Mouse (Mus musculus) liver, embryonic 11.5 days (tissue): ENCODE measurements around the gene Pacs2. TPM values are rescaled to one million over a fixed set of nuclear protein-coding genes. Genes with fewer than 3 reads are reported as not detected.
A peak's percentile ranks its signal among the peaks of the same experiment; 100 is the strongest.

Experiments used
- ATAC-seq: fragments of 200-750 bp; cut with Nextera tagmentation; replicated peaks from 2 replicates; pipeline ENCODE4 v1.8.0; 2017; ENCODE audit warnings: moderate number of reproducible peaks, mild to moderate bottlenecking, moderate TSS enrichment, moderate library complexity; ENCODE audit not compliant: low FRiP score
- DNase-seq: peaks from one replicate; pipeline ENCODE4 v3.0.0-alpha.2; 2017; ENCODE audit warnings: low spot score
- H3K27ac ChIP-seq: fragments of 300-500 bp; sonication (generic); 2 replicates; pipeline ENCODE4 v1.5.1; 2014; ENCODE audit warnings: mild to moderate bottlenecking, low read depth, low read length, control low read depth
- H3K27me3 ChIP-seq: fragments of 300-500 bp; sonication (generic); replicated peaks from 2 replicates; pipeline ENCODE4 v1.6.1; 2014; ENCODE audit warnings: low read length, mixed read lengths; ENCODE audit not compliant: control insufficient read depth, insufficient read depth
- H3K36me3 ChIP-seq: fragments of 300-500 bp; sonication (generic); 2 replicates; pipeline ENCODE4 v1.6.1; 2014; ENCODE audit warnings: mild to moderate bottlenecking, low read length, moderate library complexity, mixed read lengths; ENCODE audit not compliant: control insufficient read depth, insufficient read depth
- H3K4me1 ChIP-seq: fragments of 300-500 bp; sonication (generic); replicated peaks from 2 replicates; pipeline ENCODE4 v1.6.1; 2014; ENCODE audit warnings: low read length, mixed read lengths; ENCODE audit not compliant: control insufficient read depth, insufficient read depth
- H3K4me2 ChIP-seq: fragments of 300-500 bp; sonication (generic); 2 replicates; pipeline ENCODE4 v1.6.1; 2014; ENCODE audit warnings: mild to moderate bottlenecking, control low read depth, moderate library complexity
- H3K4me3 ChIP-seq: fragments of 300-500 bp; sonication (generic); 2 replicates; pipeline ENCODE4 v1.5.1; 2014; ENCODE audit warnings: low read depth, low read length, control low read depth
- H3K9ac ChIP-seq: fragments of 300-500 bp; sonication (generic); 2 replicates; pipeline ENCODE4 v1.6.1; 2014; ENCODE audit warnings: low read depth, low read length, control low read depth
- H3K9me3 ChIP-seq: fragments of 300-500 bp; sonication (generic); 2 replicates; pipeline ENCODE4 v1.6.1; 2016; ENCODE audit warnings: low read length, inconsistent platforms, mixed read lengths; ENCODE audit not compliant: control insufficient read depth
- WGBS: fragments of 180-500 bp; shearing (Covaris S2); extraction: QIAGEN DNeasy Blood & Tissue Kit; methylation state at CpG from one replicate; pipeline ENCODE4 v1.1.7; 2014; 5-methylcytosine and 5-hydroxymethylcytosine counted together
- polyA plus RNA-seq: library from polyadenylated mRNA; unstranded; fragments of >200 nt; fragmentation: Nextera tagmentation; extraction: Ambion mirVana; gene quantifications from 2 replicates; pipeline ENCODE4 v1.2.1, GENCODE M21; 2014

Gene Pacs2
- polyA plus RNA-seq, 1 experiment from 2014 or later, result 11.9 TPM

DNA sequence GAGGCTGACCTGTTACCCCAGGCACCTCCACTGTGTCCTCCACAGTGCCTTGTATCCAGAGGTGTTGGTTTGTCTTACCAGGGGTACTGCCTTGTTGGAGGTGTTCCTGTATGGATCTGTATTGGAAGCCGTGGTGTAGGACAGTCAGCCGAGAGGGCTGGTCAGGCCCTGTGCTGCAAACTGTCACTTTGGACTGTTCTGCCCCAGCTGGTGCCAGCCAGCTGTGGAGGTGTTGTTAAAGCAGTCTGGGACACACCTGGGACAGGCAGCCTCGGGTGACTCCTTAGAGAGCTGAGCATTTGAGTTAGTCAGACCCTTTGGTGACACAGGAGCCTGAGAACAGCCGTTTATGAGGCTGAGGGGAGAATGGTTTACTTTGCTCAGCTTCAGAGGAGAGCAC lies 15.7 kb downstream of the Pacs2 start:
- H3K36me3 ChIP-seq, result 0 out of 2 replicates have a peak, but pooled peaks cover 4% of the 10 kb centered on the region
- no peak for ATAC-seq
- no peak overlapping the region for H3K4me3 ChIP-seq
- H3K27ac ChIP-seq, result peak overlapping the region; percentile 80
- peaks cover 33% of the 10 kb centered on the region for H3K4me1 ChIP-seq
- 0 out of 2 replicates have a peak overlapping the region, but pooled peaks have one; percentile 37 for H3K9ac ChIP-seq
- H3K4me2 ChIP-seq, result no peak overlapping the region; the same call in 1 of the 2 replicates
- no peaks in the 10 kb centered on the region for H3K9me3 ChIP-seq
- no peaks in the 10 kb centered on the region for H3K27me3 ChIP-seq
- DNase-seq, result no peak
- 60% methylated on average over 4 of the region's 4 CpGs for WGBS

- 46% methylated on average over 9 of the region's 9 CpGs for WGBS
- Histone ChIP-seq H3K9me3 (no peaks in the 10 kb centered on the region), H3K4me1 (peaks cover 33% of the 10 kb centered on the region), H3K36me3 (0 out of 2 replicates have a peak, but pooled peaks cover 4% of the 10 kb centered on the region), H3K4me3 (no peak overlapping the region), H3K9ac (peak overlapping the region; percentile 38), H3K27ac (peak overlapping the region; percentile 80), H3K27me3 (no peaks in the 10 kb centered on the region), H3K4me2 (peak overlapping the region; percentile 49)
- peak; percentile 91 for ATAC-seq
- peak; percentile 51 for DNase-seq
These were observed 16.7 kb downstream of the Pacs2 start for GRCm38 (mm10) chr12:113030993-113031392.

- no peak for DNase-seq
- Histone ChIP-seq H3K4me3 (no peak overlapping the region), H3K4me1 (peaks cover 33% of the 10 kb centered on the region), H3K36me3 (0 out of 2 replicates have a peak, but pooled peaks cover 4% of the 10 kb centered on the region), H3K9ac (peak overlapping the region; percentile 38), H3K4me2 (peak overlapping the region; percentile 49), H3K27ac (peak overlapping the region; percentile 80), H3K9me3 (no peaks in the 10 kb centered on the region), H3K27me3 (no peaks in the 10 kb centered on the region)
- WGBS, result 62% methylated on average over 6 of the region's 6 CpGs
- peak; percentile 22 for ATAC-seq
These were observed 17.1 kb downstream of the Pacs2 start for GRCm38 (mm10) chr12:113031441-113031840.

- Histone ChIP-seq H3K36me3 (0 out of 2 replicates have a peak, but pooled peaks cover 4% of the 10 kb centered on the region), H3K9me3 (no peaks in the 10 kb centered on the region), H3K9ac (no peak overlapping the region), H3K4me2 (no peak overlapping the region), H3K4me3 (no peak overlapping the region), H3K4me1 (peaks cover 40% of the 10 kb centered on the region), H3K27me3 (no peaks in the 10 kb centered on the region), H3K27ac (no peak overlapping the region; the same call in 1 of the 2 replicates)
- 81% methylated on average over 11 of the region's 11 CpGs for WGBS
- DNase-seq (no peak), ATAC-seq (no peak)
These were observed 18.3 kb downstream of the Pacs2 start for GRCm38 (mm10) chr12:113032296-113033250.

- Histone ChIP-seq H3K27ac (no peak overlapping the region), H3K27me3 (no peaks in the 10 kb centered on the region), H3K4me3 (no peak overlapping the region), H3K9ac (no peak overlapping the region), H3K36me3 (no peaks in the 10 kb centered on the region), H3K4me1 (peaks cover 38% of the 10 kb centered on the region), H3K9me3 (no peaks in the 10 kb centered on the region), H3K4me2 (no peak overlapping the region)
- ATAC-seq (no peak), DNase-seq (no peak)
- 70% methylated on average over 2 of the region's 2 CpGs for WGBS
These were observed 20.8 kb downstream of the Pacs2 start for GRCm38 (mm10) chr12:113035093-113035492.

DNA sequence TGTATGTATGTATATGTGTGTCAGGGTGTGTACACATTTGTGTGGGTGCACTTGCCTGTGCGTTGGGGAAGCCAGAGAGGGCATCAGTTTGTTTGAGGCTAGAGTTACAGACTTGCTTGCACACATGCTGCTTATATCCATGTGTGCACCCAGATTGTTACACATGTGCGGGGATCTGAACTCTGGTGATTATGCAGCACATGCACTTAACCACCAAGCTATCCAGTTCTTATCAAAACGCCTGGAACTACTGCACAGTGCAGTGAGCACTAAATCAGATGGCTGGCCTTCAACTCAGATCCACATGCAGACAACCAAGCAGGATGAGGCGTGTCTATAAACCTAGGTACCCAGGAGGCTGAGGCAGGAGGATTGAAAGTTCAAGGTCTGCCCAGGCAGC lies 22.7 kb downstream of the Pacs2 start:
- peak; percentile 75 for ATAC-seq
- Histone ChIP-seq H3K9ac (no peak overlapping the region), H3K27ac (peak overlapping the region; percentile 38; the same call in 1 of the 2 replicates), H3K9me3 (no peaks in the 10 kb centered on the region), H3K4me2 (no peak overlapping the region), H3K4me3 (no peak overlapping the region), H3K4me1 (peaks cover 27% of the 10 kb centered on the region), H3K27me3 (no peaks in the 10 kb centered on the region), H3K36me3 (no peaks in the 10 kb centered on the region)
- DNase-seq, result no peak
- 69% methylated on average over 4 of the region's 4 CpGs for WGBS

- no peak overlapping the region for H3K4me3 ChIP-seq
- ATAC-seq (no peak), DNase-seq (no peak)
- no peaks in the 10 kb centered on the region for H3K9me3 ChIP-seq
- peaks cover 28% of the 10 kb centered on the region for H3K4me1 ChIP-seq
- no peaks in the 10 kb centered on the region for H3K36me3 ChIP-seq
- no peak overlapping the region for H3K9ac ChIP-seq
- no peaks in the 10 kb centered on the region for H3K27me3 ChIP-seq
- 81% methylated on average over 4 of the region's 4 CpGs for WGBS
- no peak overlapping the region for H3K27ac ChIP-seq
- H3K4me2 ChIP-seq, result no peak overlapping the region
These were observed 24.1 kb downstream of the Pacs2 start for GRCm38 (mm10) chr12:113038414-113038813.

- DNase-seq, result no peak
- H3K9me3 ChIP-seq, result no peaks in the 10 kb centered on the region
- no peaks in the 10 kb centered on the region for H3K27me3 ChIP-seq
- H3K27ac ChIP-seq, result peak overlapping the region; percentile 55
- no peak overlapping the region for H3K4me3 ChIP-seq
- peak; percentile 41; the same call in 1 of the 2 replicates for ATAC-seq
- H3K9ac ChIP-seq, result no peak overlapping the region
- peaks cover 24% of the 10 kb centered on the region for H3K4me1 ChIP-seq
- WGBS, result 70% methylated on average over 15 of the region's 15 CpGs
- no peak overlapping the region for H3K4me2 ChIP-seq
- no peaks in the 10 kb centered on the region; the same call in none of the 2 replicates for H3K36me3 ChIP-seq
These were observed 27.5 kb downstream of the Pacs2 start for GRCm38 (mm10) chr12:113041481-113042439.
